Mouse (Mus musculus) myocyte (in vitro differentiated cells): ENCODE measurements at regions not wholly inside any gene's neighbourhood (a gene's known extent, or its start where the extent isn't known, plus 50 kb on each side); places are given as distances from the start of the nearest gene placed in this dataset.

Experiments
- H3K27me3 ChIP-seq: one replicate; pipeline ENCODE4 v1.6.1; 2011; ENCODE audit not compliant: control insufficient read depth, insufficient read depth, insufficient read length
- H3K36me3 ChIP-seq: one replicate; pipeline ENCODE4 v1.6.1; 2011; ENCODE audit not compliant: control insufficient read depth, insufficient read depth
- H3K4me2 ChIP-seq: one replicate; pipeline ENCODE4 v1.6.1; 2011; ENCODE audit warnings: low read depth, control low read depth
- H3K4me3 ChIP-seq: one replicate; pipeline ENCODE4 v1.5.1; 2011; ENCODE audit warnings: mild to moderate bottlenecking, control low read depth, moderate library complexity
- H3K79me2 ChIP-seq: one replicate; pipeline ENCODE4 v1.6.1; 2011; ENCODE audit not compliant: control insufficient read depth, insufficient read depth
- H3ac ChIP-seq: one replicate; pipeline ENCODE4 v1.6.1; 2011; ENCODE audit not compliant: control insufficient read depth, insufficient read length
- CEBPB ChIP-seq: IDR thresholded peaks from 2 replicates; pipeline ENCODE4 v1.6.1; 2011; ENCODE audit warnings: mild to moderate bottlenecking, moderate library complexity; ENCODE audit not compliant: poor library complexity, insufficient read depth, severe bottlenecking
- E2F4 ChIP-seq: IDR thresholded peaks from one replicate; pipeline ENCODE4 v1.6.1; 2011; ENCODE audit warnings: mild to moderate bottlenecking, control low read depth, moderate library complexity; ENCODE audit not compliant: insufficient read depth
- MAX ChIP-seq: IDR thresholded peaks from one replicate; pipeline ENCODE4 v1.6.1; 2011; ENCODE audit warnings: low read depth, mild to moderate bottlenecking, control low read depth
- MYOD1 ChIP-seq, 3 experiments: IDR thresholded peaks; one replicate each; pipeline ENCODE4 v1.6.1; 2011; ENCODE audit warnings: control low read depth in 2 of 3, low read depth in 2 of 3, mild to moderate bottlenecking in 2 of 3, moderate library complexity in 1 of 3; ENCODE audit not compliant: insufficient read length in 2 of 3, control insufficient read depth in 1 of 3
- MYOG ChIP-seq, 3 experiments: IDR thresholded peaks; one replicate each; pipeline ENCODE4 v1.6.1; 2011; ENCODE audit warnings: control low read depth in 2 of 3, low read depth in 2 of 3, mild to moderate bottlenecking in 2 of 3; ENCODE audit not compliant: insufficient read length in 2 of 3, control insufficient read depth in 1 of 3, insufficient read depth in 1 of 3
- POLR2A ChIP-seq: IDR thresholded peaks from one replicate; pipeline ENCODE4 v1.6.1; 2011; ENCODE audit warnings: low read depth, mild to moderate bottlenecking, control low read depth, moderate library complexity; ENCODE audit not compliant: insufficient read length
- POLR2AphosphoS2 ChIP-seq: IDR thresholded peaks from one replicate; pipeline ENCODE4 v1.6.1; 2011; ENCODE audit warnings: low read depth, control low read depth; ENCODE audit not compliant: insufficient read length
- REST ChIP-seq: IDR thresholded peaks from one replicate; pipeline ENCODE4 v1.6.1; 2011; ENCODE audit warnings: mild to moderate bottlenecking, control low read depth, moderate library complexity; ENCODE audit not compliant: insufficient read depth, insufficient read length
- SRF ChIP-seq: IDR thresholded peaks from one replicate; pipeline ENCODE4 v1.6.1; 2011; ENCODE audit warnings: low read depth; ENCODE audit not compliant: control insufficient read depth, insufficient read length
- TCF12 ChIP-seq: IDR thresholded peaks from one replicate; pipeline ENCODE4 v1.6.1; 2011; ENCODE audit warnings: mild to moderate bottlenecking, control low read depth; ENCODE audit not compliant: poor library complexity, insufficient read depth, severe bottlenecking
- TCF3 ChIP-seq: IDR thresholded peaks from one replicate; pipeline ENCODE4 v1.6.1; 2011; ENCODE audit warnings: low read depth, control low read depth; ENCODE audit not compliant: insufficient read length
- USF1 ChIP-seq: IDR thresholded peaks from one replicate; pipeline ENCODE4 v1.6.1; 2011; ENCODE audit warnings: low read depth, mild to moderate bottlenecking, control low read depth, moderate library complexity

DNA sequence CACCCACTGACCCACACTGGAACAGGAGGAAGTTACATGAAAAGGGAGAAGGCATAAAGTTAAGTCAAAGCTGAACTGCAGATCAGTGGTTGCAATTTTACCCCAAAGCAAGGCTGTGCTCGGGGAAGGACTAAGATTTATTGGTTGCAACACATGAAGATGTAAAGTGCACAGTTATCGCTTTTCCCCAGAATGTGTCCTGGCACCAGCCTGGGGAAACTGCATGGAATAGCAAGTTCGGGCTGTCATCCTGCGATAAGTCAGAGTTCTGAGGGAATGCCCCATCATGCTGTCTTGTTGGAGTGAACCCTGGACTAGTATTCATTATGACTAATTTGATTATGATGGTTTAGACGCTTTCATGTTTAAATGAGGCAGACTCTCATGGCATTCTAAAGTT lies 128.5 kb upstream of the Adgrl2 start:
- no peak for TF ChIP-seq E2F4
- TF ChIP-seq REST, result no peak
- no peak for TF ChIP-seq SRF
- no peak for TF ChIP-seq MAX
- Histone ChIP-seq H3K27me3 (no peaks in the 10 kb centered on the region), H3K4me2 (no peak overlapping the region), H3ac (no peak overlapping the region), H3K4me3 (no peak overlapping the region), H3K79me2 (no peaks in the 10 kb centered on the region), H3K36me3 (no peaks in the 10 kb centered on the region)

DNA sequence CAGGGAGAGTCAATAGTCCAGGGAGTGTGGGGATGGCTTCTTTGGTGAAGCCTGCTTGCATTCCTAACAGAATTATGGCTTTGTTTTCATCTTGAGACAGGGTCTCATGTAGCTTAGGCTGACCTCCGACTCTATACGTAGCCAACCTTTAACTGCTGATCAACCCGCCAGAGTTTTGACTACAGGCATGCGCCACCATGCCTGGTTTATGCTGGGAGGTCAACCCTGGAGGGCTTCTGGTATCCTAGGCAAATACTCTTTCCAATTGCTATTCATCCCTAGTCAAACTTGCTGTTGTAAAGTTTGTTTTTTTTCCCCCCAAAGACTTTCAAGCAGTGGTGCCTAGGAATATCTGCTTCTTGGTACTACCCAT lies 127.3 kb upstream of the Adgrl2 start:
- no peak for TF ChIP-seq MYOG (IDR thresholded peaks at IDR 0.05; ENCODE audit: control insufficient read depth in 1 of 3, insufficient read depth in 1 of 3, insufficient read length in 2 of 3, low read depth in 2 of 3)
- no peak for TF ChIP-seq POLR2AphosphoS2
- TF ChIP-seq E2F4, result no peak
- TF ChIP-seq USF1, result no peak
- no peak for TF ChIP-seq SRF
- TF ChIP-seq TCF12, result no peak
- TF ChIP-seq TCF3, result no peak
- TF ChIP-seq REST, result no peak
- TF ChIP-seq POLR2A, result no peak
- TF ChIP-seq MAX, result no peak
- TF ChIP-seq CEBPB, result no peak
- no peak for TF ChIP-seq MYOD1 (IDR thresholded peaks at IDR 0.05; ENCODE audit: control insufficient read depth in 1 of 3, insufficient read length in 2 of 3, low read depth in 2 of 3)
- no peaks in the 10 kb centered on the region for H3K79me2 ChIP-seq

DNA sequence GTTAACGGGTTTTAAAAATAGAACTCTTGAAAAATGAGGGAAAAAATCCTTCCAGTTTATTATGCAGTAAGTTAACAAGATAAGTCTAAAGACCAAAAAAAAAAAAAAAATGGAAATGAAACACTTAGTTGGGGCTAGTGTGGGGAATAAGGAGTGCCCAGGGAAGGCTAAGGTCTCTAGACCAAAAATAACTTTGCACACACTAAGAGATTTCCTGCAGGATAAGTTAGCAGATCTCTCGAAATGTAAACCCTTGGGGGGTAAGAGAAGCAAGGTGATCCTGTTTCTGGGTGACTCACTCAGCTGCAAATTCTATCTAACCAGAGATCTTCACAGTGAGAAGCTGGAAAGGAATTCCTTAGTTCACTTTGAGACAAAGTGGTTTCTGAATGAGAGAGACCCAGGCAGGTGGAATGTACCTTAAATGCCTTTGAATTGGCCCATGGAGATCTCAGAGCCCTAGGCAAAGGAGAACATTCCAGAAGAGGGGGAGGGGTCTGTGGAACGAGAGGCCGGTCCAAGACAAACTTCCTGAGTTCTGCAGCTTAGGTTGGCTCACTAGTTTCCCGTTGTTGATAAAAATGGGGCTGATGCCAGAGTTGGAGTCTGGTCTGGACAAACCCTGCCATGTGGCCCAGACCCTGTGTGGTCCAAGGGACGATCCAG lies 126.8 kb upstream of the Adgrl2 start:
- Histone ChIP-seq H3K27me3 (no peaks in the 10 kb centered on the region), H3K36me3 (no peaks in the 10 kb centered on the region), H3K4me3 (no peak overlapping the region), H3K79me2 (no peaks in the 10 kb centered on the region), H3K4me2 (no peak overlapping the region), H3ac (no peak overlapping the region)
- TF ChIP-seq TCF12 (no peak), MYOG (IDR thresholded peaks at IDR 0.05; ENCODE audit: control insufficient read depth in 1 of 3, insufficient read depth in 1 of 3, insufficient read length in 2 of 3, low read depth in 2 of 3) (no peak), CEBPB (no peak), SRF (no peak), TCF3 (no peak), POLR2A (no peak), REST (no peak), POLR2AphosphoS2 (no peak), MAX (no peak), MYOD1 (IDR thresholded peaks at IDR 0.05; ENCODE audit: control insufficient read depth in 1 of 3, insufficient read length in 2 of 3, low read depth in 2 of 3) (no peak), E2F4 (no peak), USF1 (no peak)

More for the DNA sequence above, 127.3 kb upstream of the Adgrl2 start:
- Histone ChIP-seq H3K4me2 (no peak overlapping the region), H3K27me3 (no peaks in the 10 kb centered on the region), H3ac (no peak overlapping the region), H3K4me3 (no peak overlapping the region), H3K36me3 (no peaks in the 10 kb centered on the region)

DNA sequence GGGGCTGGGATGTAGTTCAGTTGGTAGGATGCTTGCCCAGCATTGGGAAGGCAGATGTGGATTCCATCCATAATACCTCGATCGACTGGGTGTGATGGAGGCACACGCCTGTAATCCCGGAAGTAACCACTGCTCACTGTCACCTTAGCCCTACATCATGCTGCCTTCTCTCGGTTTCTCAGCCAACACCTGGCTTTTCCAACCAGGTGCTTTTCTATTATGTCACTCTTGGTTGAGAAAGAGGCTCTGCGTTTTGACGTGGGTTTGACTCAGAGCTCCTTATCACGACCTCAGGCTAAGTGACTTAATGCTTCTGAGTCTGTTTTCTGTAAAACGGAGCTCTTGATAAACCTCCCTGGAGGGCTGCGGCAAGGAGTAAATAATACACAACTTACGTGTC lies 126.2 kb upstream of the Adgrl2 start:
- Histone ChIP-seq H3K36me3 (no peaks in the 10 kb centered on the region), H3ac (no peak overlapping the region), H3K79me2 (no peaks in the 10 kb centered on the region), H3K4me3 (no peak overlapping the region), H3K27me3 (no peaks in the 10 kb centered on the region), H3K4me2 (no peak overlapping the region)
- TF ChIP-seq TCF12, result no peak
- TF ChIP-seq REST, result no peak
- TF ChIP-seq MYOD1 (IDR thresholded peaks at IDR 0.05; ENCODE audit: control insufficient read depth in 1 of 3, insufficient read length in 2 of 3, low read depth in 2 of 3), result no peak
- no peak for TF ChIP-seq POLR2A
- no peak for TF ChIP-seq SRF
- no peak for TF ChIP-seq TCF3
- no peak for TF ChIP-seq POLR2AphosphoS2
- TF ChIP-seq MAX, result no peak
- TF ChIP-seq E2F4, result no peak

DNA sequence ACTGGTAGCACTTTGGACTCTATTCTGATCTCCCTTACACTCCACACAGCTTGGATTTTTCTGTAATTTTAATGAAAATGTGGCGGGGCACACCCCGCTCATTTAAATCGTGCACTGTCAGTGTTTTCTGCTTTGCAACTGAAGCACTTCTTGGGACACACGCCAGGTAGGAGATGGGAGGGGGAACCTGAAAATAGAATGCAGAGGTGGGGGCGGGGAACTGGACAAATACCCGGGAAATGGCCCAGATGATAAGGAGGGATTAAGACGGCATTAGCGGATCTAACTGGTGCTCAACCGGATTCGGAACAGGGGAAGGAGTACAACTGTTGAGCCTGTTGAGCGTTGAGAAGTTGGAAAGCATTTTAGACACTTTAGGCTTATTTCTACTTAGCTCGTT lies 125.5 kb upstream of the Adgrl2 start:
- Histone ChIP-seq H3K27me3 (no peaks in the 10 kb centered on the region), H3K4me3 (no peak overlapping the region), H3K36me3 (no peaks in the 10 kb centered on the region), H3K4me2 (no peak overlapping the region), H3K79me2 (no peaks in the 10 kb centered on the region), H3ac (no peak overlapping the region)
- TF ChIP-seq SRF, result no peak
- TF ChIP-seq MAX, result no peak
- TF ChIP-seq USF1, result no peak
- no peak for TF ChIP-seq MYOG (IDR thresholded peaks at IDR 0.05; ENCODE audit: control insufficient read depth in 1 of 3, insufficient read depth in 1 of 3, insufficient read length in 2 of 3, low read depth in 2 of 3)
- TF ChIP-seq E2F4, result no peak
- no peak for TF ChIP-seq MYOD1 (IDR thresholded peaks at IDR 0.05; ENCODE audit: control insufficient read depth in 1 of 3, insufficient read length in 2 of 3, low read depth in 2 of 3)
- TF ChIP-seq CEBPB, result no peak
- no peak for TF ChIP-seq REST
- TF ChIP-seq TCF3, result no peak
- TF ChIP-seq TCF12, result no peak
- TF ChIP-seq POLR2AphosphoS2, result no peak
- TF ChIP-seq POLR2A, result no peak
